Mouse (Mus musculus) cerebellum, adult 11-12 months (tissue): ENCODE data around the gene Yaf2.
A peak's percentile ranks its signal among the peaks of the same experiment; 100 is the strongest.

ENCODE experiments used
- DNase-seq: peaks from one replicate; pipeline ENCODE4 v3.0.0; 2022

Gene Yaf2

DNA sequence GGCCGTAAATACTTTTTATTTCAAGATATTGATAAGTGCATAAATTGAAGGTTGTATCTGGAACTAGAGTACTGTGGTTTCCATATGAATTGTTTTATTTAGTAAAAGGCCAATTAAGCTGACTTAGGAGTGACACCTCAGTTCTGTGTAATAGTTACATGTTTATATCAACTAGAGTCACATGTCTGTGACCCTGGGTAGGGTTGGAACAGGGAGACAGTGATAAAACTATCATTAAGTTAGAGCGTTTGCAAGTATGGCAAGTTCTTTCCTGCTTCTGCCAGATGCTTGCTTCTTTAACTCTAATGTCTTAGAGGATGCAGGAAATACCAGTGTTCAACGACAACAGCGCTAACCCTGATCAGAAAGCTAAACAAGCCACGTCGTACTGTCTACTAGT, 52.4 kb downstream of the Yaf2 start:
- DNase-seq = no peak

DNA sequence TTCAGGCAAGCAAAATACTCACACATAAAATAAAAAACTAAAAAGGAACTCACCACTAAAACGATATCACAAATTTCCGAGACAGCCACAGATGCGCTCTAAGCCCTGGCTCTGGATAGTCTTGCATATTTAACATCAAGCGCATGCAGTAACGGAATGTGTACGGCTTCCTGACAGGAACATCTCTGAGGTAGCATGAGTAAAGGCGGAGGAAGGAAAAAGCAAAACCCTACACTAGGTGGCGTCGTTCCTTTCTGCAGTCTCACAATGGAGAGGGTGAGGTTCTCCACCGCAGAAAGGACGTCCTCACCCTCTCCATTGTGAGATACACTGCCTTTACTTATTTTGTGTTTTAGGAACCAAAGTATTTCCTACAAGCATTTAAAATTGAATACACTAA, 53.4 kb downstream of the Yaf2 start:
- DNase-seq = no peak

DNA sequence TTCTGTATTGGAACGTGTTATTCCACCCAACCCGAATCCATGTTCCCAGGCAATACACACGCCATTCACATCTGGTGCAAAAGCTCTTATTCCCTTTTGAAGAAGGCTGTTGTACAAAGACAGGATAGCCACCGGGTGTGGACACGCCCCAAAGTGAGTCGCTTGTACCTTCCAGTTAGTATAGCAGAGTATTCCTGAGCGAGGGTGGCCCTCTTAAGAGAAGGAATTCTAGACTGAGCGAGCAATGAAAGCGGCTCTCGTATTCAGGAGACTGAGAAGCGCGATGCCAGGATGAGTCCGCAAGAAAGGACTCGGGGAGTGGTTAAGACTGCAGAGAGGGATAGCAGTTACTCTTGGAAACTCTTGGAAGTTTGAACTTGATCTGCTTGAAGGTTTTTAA, 60.5 kb downstream of the Yaf2 start:
- DNase-seq = peak; percentile 30

DNA sequence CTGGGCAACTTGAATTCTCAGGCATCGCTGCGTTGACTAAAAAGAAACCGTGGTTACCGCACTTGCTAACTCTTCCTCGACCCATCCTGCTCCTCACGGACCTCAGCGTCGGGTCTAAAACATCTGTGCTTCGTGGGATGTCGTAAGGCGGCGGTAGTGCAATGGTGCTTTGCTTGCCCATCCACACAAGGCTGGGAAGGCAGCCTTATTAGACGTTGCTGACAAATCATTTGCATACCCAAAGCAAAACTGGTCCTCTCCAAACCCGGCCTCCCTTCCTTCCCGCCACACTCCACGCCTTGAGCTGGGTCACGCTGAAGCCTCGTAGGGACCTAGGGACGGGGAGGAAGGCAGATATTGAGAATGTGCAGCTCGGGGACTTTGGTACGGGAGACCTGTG, 61.1 kb downstream of the Yaf2 start:
- no peak for DNase-seq

DNA sequence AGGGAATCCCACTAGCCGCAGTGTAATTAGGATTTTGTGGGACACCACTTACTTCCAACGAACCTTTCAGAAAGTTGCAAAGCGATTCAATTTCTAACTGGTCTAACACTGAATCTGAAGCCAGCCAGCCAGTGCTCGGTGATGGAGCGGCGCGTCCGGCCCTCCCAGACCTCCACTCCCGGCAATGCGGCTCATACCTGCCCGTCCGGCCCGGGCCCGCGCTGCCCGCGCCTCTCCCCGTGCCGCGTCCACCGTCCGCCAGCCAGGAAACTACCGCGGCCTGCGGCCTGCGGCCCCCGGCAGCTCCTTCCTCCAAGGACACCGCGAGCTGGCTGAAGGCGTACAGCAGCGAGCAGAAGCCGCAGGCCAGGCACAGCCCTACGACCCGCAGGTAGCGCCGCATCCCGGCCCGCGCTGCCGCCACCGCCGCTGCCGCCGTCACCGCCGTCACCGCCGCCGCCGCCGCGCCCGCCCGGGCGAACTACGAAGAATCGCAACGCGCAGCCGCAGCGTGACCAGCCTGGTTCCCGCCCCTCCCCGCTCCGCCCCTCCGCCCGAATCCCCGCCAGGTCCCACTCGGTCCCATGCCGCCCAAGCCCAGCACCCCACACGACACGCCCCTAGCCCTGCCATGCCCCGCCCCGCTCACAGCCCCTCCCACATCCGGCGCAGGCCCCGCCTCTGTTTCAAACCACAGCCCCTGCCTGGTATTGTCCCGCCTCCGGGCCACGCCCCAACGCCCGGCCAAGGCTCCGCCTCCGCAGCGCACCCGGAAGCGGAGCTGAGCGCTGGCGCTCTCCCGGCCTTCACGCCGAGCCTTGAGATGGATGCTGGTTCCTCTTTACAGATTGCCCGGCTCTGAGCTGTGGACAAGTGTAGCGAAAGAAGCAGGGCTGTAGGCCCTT, 61.8 kb downstream of the Yaf2 start, which contains the start of gene Gxylt1:
Gene Gxylt1 (minus strand): TSS at position 501 of the 905 bp plus-strand sequence.
- peak; percentile 99 for DNase-seq

DNA sequence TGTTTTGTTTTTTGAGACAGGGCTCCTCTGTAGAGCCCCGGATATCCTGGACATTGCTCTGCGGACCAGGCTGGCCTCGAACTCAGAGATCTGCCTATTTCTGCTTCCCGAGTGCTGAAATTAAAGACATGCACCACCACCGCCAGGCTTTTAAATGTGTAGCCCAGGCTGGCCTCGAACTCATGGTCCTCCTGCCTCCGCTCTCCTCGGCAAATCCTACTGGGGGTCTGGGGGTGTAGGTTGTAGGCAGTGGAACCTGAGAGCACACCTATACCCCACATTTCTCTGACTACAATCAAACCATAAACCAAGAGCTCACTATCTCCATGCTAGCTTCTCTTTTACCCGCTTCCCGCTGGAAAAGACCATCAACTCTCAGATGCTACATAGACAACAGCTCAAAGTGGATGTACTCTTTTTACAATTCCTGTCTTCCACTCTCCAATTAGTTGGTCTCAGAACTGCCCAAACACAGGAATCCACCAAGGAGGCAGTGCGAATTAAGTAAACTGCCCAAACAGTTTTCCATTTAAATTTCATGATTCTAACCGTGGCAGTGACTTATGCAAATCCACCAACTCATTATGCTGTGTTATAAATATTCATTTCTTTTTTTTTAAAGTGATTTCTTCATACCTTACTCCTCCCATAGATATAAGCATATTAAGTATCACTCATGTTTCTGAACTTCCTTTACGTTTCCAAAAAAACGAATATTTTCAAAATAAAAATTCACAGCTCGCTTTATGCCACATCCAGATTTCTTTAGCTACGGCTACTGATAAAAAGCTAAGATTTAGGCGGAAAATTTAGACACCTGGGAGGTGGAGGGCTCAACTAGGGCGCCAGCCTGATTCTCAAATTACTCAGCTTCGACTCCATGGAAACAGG, 62.7 kb downstream of the Yaf2 start:
- peak; percentile 31 for DNase-seq

DNA sequence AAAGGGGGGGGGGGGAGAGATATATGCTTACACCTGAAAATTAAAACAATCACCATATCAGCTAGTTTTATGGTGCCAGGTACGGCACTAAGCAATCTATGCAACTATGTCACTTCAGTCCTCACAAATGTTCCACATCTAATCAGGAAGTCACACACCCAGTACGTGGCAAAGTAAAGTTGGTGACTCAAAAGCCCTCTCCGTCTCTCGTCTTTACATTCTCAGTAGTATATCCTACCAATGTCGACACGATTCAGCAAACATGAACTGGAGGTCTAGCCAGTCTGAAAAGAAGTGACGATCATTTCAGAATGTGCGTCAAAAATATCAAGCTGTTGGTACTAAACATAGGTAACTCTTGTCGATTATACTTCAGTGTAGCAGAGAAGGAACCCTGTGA, 63.8 kb downstream of the Yaf2 start:
- DNase-seq = no peak

DNA sequence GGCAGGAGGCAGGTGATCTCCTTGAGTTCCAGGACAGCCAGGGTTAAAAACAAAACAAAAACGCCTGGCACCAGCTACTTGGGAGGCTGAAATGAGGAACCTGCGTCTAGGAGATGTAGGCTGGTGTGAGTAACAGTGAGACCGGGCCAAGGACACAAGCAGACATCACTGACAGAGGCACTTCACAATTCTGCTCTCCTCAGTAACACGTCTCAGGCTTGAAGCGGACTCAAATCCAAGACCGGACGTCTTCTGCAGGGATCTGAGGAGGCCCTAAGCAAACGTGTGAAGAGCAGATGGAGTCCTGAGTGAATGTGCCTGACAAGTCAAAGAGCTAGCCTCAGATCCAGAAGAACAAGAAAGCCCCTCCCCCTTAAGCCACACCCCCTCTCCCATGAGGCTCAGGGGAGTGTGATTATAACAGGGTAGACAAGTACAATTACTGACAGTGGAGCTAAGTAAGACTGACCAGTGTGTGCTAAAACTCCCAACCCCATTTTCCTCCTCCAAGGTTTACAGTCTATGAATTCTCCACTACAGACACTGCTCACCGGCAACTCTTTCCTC, 66.4 kb downstream of the Yaf2 start:
- no peak for DNase-seq

DNA sequence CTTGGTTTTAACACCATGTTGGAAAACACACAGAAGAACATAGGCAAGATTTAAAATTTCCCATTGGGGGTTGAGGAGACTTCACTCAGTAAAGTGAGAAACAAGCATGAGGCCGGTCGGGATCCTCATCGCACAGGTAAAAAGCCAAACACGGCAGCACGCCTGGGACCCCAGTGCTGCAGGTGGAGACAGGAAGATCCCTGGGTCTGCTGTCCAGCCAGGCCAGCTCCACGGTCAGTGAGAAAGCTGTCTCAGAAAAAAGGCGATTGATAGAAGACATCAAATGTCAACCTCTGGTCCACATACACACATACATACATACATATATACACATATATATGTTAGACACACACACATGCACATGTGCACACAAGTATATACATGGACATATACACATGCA, 67.2 kb downstream of the Yaf2 start:
- DNase-seq = no peak

DNA sequence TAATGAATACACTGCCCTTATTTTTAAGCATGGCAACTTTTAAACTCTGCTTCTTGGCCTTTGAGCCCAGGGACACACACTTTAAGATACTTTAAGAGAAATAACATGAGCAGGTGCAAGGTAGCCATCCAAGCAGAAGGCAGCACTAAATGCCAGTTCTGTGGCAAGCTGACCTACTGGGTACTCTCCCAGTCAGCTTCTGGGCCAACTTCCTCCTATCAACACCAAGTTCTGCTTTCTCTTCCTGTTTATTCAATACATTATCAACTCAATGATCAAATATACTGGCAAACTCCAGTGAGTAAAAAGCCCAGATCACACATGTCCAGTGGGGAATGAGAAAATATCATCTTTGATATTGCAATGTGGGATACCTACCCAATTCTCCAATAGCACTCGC, 68.7 kb downstream of the Yaf2 start:
- DNase-seq = no peak

DNA sequence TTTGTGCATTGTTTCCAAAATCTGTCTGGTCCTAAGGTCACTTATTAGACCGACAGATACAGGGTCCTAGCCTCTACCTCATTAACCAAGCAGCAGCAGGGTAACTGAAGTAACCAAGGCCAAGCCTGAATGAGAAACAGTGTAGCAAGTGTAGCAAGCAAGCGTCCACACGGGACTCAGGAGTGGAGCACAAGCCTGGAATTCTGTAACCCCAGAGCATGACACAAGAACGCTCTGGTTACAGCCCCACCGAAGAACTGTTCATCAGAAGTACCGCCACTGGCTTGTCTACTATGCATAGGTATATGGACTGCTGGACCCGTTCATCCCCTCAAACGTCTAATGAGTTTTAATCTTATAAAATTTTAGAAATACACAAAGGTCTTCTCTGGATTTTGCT, 69.3 kb downstream of the Yaf2 start:
- no peak for DNase-seq

DNA sequence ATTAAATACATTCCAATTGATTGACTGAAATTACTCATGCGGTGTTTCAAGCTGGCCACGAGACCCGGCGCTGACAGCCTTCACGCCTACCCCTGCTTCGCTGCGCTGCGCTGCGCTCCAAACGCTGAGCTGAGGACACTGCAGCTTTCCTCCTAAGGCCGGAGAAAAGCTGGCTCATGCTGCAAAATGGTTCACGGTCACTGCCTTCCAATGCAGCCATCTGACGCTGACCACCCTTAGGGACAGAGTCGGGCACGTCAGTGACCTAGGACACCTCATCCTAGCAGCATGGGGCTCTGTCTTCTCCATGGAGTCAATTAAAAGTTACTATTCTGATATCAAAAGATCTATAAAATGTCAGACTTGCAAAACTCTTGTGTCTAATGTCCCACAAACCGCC, 70.4 kb downstream of the Yaf2 start:
- DNase-seq = peak; percentile 22

DNA sequence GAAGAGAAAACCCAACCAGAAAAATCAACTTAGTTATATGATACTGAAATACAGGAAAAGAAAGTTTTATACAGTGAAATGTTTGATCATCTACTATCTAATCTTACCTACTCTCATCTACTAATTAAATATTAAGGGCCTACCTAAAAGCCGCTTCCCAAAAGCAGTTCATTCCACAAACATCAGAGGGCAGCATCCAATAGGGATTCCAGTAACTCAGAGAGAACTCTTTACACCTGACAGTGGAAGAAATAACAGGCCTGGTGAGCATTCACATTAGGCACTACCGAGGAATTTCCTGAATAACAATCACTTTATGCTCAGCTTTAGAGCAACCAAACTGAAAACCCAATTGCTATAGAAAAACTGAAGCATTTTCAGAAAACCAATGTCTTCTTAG, 71.0 kb downstream of the Yaf2 start:
- DNase-seq = peak; percentile 64

DNA sequence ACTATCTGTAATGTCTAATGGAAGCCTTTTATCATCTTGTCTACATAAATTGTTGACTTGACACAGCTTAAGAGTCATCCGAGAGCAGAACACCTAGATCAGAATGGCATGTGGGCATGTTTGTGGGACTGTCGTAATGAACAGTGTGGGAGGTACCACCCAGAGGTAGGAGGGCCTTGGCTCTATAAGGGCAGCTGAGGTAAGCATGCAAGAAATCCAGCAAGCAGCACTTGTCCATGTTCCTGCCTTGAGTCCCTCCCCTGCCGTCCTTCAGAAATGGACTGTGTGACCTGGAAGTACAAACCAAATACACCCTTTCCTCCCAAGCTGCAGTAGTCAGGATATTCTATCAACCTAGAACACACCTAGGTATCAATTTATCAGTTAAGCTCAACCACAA, 71.5 kb downstream of the Yaf2 start:
- no peak for DNase-seq

DNA sequence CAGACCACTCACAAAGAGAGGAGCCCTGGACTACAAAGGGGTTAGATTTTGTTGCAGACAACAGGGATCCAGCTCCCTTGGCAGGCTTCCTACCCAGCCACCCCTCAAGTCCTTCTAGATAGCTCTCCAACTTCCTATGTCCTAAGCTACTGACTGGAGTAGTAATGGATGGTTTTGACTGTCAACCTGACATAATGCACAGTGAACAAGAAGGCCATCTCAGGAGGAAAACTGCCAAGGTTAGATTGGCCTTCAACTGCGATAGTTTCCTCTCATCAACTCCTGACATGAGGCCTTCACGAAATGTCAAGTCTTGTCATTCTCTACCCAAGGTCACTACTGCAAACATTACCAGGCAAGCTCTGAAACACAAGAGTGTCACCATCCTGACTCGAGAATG, 72.5 kb downstream of the Yaf2 start:
- no peak for DNase-seq

DNA sequence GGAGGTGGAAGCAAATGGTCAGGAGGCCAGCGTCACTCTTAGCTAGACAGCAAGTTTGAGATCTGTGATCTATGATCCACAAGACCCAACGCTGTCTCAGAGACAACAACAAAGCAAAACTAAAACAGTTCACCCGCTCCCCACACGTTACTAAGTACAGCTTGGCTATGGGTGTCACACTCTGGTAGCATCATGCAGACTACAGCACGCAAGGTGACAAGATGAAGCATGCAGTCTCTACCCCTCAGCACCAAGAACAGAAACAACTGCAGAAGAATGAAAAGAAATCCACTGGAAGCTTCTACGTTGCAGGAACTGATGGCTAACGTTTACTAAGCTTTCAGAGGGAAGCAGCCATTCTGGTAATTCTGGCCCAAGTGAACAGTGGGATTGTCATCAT, 73.2 kb downstream of the Yaf2 start:
- DNase-seq = no peak

DNA sequence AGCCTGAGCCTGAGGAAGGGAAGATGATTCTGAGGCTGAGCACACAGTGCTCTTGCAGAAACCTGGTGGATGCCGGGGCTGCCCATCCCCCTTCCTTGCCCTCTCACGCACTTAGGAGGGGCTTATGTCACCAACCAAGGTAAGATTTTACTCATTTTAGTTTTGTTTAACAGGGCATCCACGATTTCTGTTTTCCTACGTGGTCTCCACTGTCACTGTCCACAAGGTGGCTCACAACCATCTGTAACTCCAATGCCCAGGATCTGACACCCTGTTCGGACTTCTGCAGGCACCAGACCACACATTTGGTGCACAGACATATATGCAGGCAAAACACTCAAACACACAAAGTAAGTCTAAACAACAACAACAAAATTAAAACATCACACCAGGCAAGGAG, 73.9 kb downstream of the Yaf2 start:
- DNase-seq = no peak

DNA sequence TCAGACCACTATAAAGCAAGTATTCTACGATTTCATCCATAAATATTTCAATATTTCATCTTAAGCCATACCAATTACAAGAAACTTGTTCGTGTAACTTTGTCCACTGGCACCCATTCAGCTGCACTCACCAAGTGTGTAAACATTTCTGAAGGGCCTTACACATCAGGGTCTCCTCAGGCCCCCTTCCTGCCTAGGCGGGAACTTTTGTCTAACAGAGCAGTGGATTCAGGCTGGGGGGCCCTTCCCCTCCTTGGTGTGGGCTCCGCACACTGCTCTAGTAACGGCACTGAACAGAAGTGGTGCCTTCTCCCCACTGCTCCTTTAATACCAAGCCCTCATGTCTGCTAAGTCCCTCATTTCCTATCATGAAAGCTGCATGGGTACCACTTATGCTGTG, 74.5 kb downstream of the Yaf2 start:
- no peak for DNase-seq

DNA sequence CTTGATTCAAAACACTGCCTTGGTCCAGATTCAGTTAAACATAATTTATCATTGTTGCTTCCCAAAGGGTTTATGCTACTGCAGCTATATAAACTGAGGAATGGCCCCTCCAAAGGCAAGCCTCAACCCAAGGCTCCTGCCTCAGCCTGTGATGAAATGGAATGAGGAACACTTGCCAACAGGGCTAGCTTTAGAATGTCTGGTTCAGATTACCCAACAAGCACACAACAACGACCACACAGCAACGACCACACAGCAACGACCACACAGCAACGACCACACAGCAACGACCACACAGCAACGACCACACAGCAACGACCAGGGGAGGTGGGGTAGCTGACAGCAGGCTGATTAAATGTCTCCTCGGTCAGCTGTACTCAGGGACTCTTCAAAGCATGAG, 76.8 kb downstream of the Yaf2 start:
- no peak for DNase-seq

DNA sequence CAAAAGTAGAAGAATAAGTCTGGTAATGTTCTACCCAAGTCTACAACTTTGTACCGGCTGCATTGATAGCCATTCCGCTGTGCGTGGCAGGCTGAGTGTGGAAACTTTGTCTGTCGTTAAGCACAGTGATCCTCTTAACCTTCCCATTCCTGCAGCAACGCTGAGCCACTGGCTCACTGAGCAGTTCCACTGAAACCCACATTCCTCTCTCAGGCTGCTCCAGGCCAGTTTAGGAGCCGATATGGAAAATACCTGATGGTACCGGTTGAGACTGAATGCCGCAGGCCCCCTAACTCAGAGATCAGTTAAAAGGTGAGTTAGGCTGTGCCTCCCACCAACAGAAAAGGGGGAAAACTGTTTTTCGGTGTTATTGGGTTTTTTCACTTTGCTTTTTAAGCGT, 81.4 kb downstream of the Yaf2 start:
- no peak for DNase-seq

DNA sequence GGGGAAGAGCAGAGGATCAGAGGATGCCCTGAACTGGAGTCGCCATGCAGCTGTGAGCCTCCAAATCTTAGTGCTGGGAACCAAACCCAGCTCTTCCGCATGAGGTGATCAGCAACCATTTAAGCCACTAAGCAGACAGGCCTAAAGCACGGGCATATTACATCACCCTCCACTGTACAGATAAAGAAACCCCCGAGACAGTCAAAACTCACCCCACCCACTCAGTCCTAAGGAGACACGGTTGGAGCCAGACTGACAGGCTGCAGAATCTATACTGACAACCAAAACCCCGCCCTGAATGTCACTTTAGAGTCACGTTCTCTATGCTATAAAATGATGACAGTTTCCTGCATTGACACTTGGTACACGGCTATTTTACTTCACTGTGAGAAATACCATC, 83.6 kb downstream of the Yaf2 start:
- DNase-seq = no peak

DNA sequence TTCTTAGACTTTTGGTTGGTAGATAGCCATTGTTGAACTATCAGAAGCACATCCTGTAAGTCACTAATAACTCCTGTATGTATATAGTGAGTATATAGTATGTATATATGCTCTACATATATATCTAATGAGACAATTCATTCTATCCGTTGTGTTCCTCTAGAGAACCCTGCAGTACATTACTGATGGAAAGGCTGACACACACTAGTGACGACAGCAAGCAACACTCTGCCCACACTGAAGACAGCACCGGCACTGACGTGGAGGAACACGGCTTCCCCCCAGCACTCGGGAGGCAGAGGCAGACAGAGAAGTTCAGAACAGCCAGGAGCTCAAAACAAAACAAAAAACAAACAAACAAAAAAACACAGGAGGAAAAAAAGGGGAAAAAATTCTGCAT, 84.3 kb downstream of the Yaf2 start:
- DNase-seq = no peak

DNA sequence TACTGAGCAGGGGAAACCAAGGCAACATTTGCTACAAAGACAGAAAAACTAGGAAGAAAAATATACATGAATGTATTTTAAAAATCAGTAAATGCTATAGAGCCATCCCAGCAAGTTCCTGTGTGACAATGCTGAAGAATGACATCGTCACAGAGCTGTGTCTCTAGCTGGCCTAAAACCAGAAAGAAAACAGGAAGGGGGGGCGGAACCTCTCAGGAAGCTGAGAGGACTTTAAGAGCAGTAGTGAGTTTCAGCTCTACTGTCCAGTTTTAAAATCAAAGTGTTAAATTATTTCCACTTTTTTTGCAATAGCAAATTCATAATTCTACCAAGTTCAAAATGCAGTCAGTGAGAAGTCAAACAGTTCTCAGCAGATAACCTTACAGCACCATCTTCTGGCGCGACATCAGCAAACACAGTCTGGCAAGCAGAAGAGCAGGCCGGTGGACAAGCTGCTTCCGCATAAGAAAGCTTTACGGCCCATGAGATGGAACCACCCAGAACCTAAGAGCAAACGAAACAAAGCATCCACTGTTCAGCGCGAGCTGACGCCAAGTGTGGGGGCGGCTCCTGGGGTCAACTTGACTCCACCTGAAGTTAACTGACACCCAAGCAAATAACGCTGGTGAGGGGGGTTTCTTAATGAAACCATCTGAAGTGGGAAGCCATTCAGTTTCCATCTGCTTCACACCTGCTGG, 85.0 kb downstream of the Yaf2 start:
- DNase-seq = no peak
